Mouse (Mus musculus): ENCODE measurements at regions not wholly inside any gene's neighbourhood (a gene's known extent, or its start where the extent isn't known, plus 50 kb on each side); places are given as distances from the start of the nearest gene placed in this dataset.

- H3K27ac ChIP-seq (ENCODE audit: low read depth, low read length) = no peak overlapping the region
- H3K4me1 ChIP-seq (ENCODE audit: control insufficient read depth, insufficient read depth, low read length) = no peaks in the 10 kb centered on the region
- H3K4me3 ChIP-seq (ENCODE audit: low read depth, low read length) = no peak overlapping the region
- no peaks in the 10 kb centered on the region for H3K36me3 ChIP-seq (ENCODE audit: control insufficient read depth, insufficient read depth, low read length)
- H3K4me2 ChIP-seq = no peak overlapping the region
- 63% methylated on average over 1 of the region's 1 CpGs for WGBS (ENCODE audit: insufficient replicate concordance)
- H3K9me3 ChIP-seq (replicated peaks; ENCODE audit: control insufficient read depth, low read length) = no peaks in the 10 kb centered on the region
- no peak overlapping the region for H3K9ac ChIP-seq (ENCODE audit: low read depth, low read length)
- no peak for ATAC-seq (replicated peaks; ENCODE audit: insufficient number of reproducible peaks, low FRiP score, low TSS enrichment)
- no peaks in the 10 kb centered on the region for H3K27me3 ChIP-seq (ENCODE audit: control insufficient read depth, insufficient read depth, low read length)
These were observed 122.0 kb downstream of the Olfr1505 start for GRCm38 (mm10) chr19:14035371-14035770.

- no peak overlapping the region for H3K27ac ChIP-seq (ENCODE audit: low read depth, low read length)
- no peaks in the 10 kb centered on the region for H3K4me1 ChIP-seq (ENCODE audit: control insufficient read depth, insufficient read depth, low read length)
- no peaks in the 10 kb centered on the region for H3K36me3 ChIP-seq (ENCODE audit: control insufficient read depth, insufficient read depth, low read length)
- no peak overlapping the region for H3K4me2 ChIP-seq
- no peak overlapping the region for H3K9ac ChIP-seq (ENCODE audit: low read depth, low read length)
- ATAC-seq (replicated peaks; ENCODE audit: insufficient number of reproducible peaks, low FRiP score, low TSS enrichment) = no peak
- no peak overlapping the region for H3K4me3 ChIP-seq (ENCODE audit: low read depth, low read length)
- WGBS (ENCODE audit: insufficient replicate concordance) = 72% methylated on average over 1 of the region's 1 CpGs
- no peaks in the 10 kb centered on the region for H3K9me3 ChIP-seq (replicated peaks; ENCODE audit: control insufficient read depth, low read length)
- no peaks in the 10 kb centered on the region for H3K27me3 ChIP-seq (ENCODE audit: control insufficient read depth, insufficient read depth, low read length)
These were observed 122.5 kb downstream of the Olfr1505 start for GRCm38 (mm10) chr19:14035785-14036184.

GRCm38 (mm10) chr19:14036750-14037149, 123.4 kb downstream of the Olfr1505 start:
- Histone ChIP-seq H3K9ac (ENCODE audit: low read depth, low read length) (no peak overlapping the region), H3K36me3 (ENCODE audit: control insufficient read depth, insufficient read depth, low read length) (no peaks in the 10 kb centered on the region), H3K4me2 (no peak overlapping the region), H3K4me1 (ENCODE audit: control insufficient read depth, insufficient read depth, low read length) (no peaks in the 10 kb centered on the region), H3K9me3 (replicated peaks; ENCODE audit: control insufficient read depth, low read length) (no peaks in the 10 kb centered on the region), H3K27ac (ENCODE audit: low read depth, low read length) (no peak overlapping the region), H3K4me3 (ENCODE audit: low read depth, low read length) (no peak overlapping the region), H3K27me3 (ENCODE audit: control insufficient read depth, insufficient read depth, low read length) (no peaks in the 10 kb centered on the region)
- 73% methylated on average over 1 of the region's 1 CpGs for WGBS (ENCODE audit: insufficient replicate concordance)
- no peak for ATAC-seq (replicated peaks; ENCODE audit: insufficient number of reproducible peaks, low FRiP score, low TSS enrichment)

DNA sequence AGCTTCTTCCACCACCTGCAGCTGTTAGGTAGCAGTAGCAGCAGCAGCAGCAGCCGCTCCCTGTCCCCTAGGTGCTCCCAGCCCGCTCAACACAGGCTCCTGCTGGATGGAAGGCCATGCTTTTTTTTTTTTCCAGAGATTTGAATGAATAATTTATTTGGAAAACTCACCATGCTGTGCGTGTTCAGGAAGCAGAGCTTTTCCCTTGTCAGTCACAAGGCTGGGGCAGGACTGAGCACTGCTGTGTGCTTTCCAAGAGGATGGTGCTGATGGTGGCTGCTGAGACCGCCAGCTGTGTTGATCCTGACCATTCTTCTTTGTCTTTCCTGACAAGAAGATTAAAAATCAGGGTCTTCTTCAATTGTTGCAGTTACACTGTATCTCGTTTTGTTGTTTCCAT, 129.4 kb downstream of the Olfr1505 start:
- ATAC-seq (replicated peaks; ENCODE audit: insufficient number of reproducible peaks, low FRiP score, low TSS enrichment) = no peak
- no peak overlapping the region for H3K27ac ChIP-seq (ENCODE audit: low read depth, low read length)
- no peak overlapping the region for H3K9ac ChIP-seq (ENCODE audit: low read depth, low read length)
- no peaks in the 10 kb centered on the region for H3K36me3 ChIP-seq (ENCODE audit: control insufficient read depth, insufficient read depth, low read length)
- no peak overlapping the region for H3K4me3 ChIP-seq (ENCODE audit: low read depth, low read length)
- 57% methylated on average over 5 of the region's 5 CpGs for WGBS (ENCODE audit: insufficient replicate concordance)
- no peaks in the 10 kb centered on the region for H3K27me3 ChIP-seq (ENCODE audit: control insufficient read depth, insufficient read depth, low read length)
- H3K9me3 ChIP-seq (replicated peaks; ENCODE audit: control insufficient read depth, low read length) = no peaks in the 10 kb centered on the region
- no peaks in the 10 kb centered on the region for H3K4me1 ChIP-seq (ENCODE audit: control insufficient read depth, insufficient read depth, low read length)
- no peak overlapping the region for H3K4me2 ChIP-seq

DNA sequence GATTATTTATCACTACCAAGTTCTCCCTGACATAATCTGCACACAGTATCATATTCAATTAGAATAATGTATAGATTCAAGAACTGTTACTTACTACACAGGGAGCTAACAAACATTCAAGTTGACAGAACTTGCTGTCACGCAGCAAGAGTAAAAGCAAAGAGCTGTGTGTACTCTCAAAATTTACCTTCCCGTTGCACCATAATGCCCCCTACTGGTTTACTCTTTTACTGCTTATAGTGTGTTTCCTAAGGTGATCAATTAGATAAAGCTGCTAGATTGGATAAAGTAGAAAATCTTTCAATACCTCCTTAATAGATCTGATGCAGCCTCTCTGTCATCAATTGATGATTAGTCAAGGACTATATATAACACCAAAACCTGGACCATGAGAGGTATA, 132.1 kb downstream of the Olfr1505 start:
- no peaks in the 10 kb centered on the region for H3K27me3 ChIP-seq (ENCODE audit: control insufficient read depth, insufficient read depth, low read length)
- no peak overlapping the region for H3K4me2 ChIP-seq
- H3K4me1 ChIP-seq (ENCODE audit: control insufficient read depth, insufficient read depth, low read length) = no peaks in the 10 kb centered on the region
- no peaks in the 10 kb centered on the region for H3K36me3 ChIP-seq (ENCODE audit: control insufficient read depth, insufficient read depth, low read length)
- ATAC-seq (replicated peaks; ENCODE audit: insufficient number of reproducible peaks, low FRiP score, low TSS enrichment) = no peak
- no peaks in the 10 kb centered on the region for H3K9me3 ChIP-seq (replicated peaks; ENCODE audit: control insufficient read depth, low read length)
- H3K4me3 ChIP-seq (ENCODE audit: low read depth, low read length) = no peak overlapping the region
- no peak overlapping the region for H3K9ac ChIP-seq (ENCODE audit: low read depth, low read length)
- WGBS (ENCODE audit: insufficient replicate concordance) = 47% methylated on average over 2 of the region's 2 CpGs
- no peak overlapping the region for H3K27ac ChIP-seq (ENCODE audit: low read depth, low read length)

DNA sequence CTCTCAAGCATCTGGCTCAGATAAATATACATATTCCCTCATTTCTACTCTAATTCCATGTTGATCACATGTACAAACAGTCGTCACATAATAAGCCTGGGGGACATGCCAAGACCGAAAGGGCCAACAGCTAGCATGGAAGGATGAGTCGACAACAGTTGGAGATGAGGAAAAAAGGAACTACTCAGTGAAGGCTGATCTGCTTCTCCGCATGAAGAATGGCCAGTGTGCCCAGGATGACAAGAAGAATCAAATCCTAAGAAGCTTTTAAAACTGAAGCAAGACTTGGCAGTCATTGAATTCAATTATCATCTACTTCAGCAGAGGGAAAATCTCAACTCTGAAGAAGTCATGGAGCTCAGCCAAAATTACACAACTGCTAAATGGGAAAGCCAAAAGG, 138.7 kb downstream of the Olfr1505 start:
- H3K4me2 ChIP-seq = no peak overlapping the region
- H3K36me3 ChIP-seq (ENCODE audit: control insufficient read depth, insufficient read depth, low read length) = no peaks in the 10 kb centered on the region
- H3K9me3 ChIP-seq (replicated peaks; ENCODE audit: control insufficient read depth, low read length) = no peaks in the 10 kb centered on the region
- ATAC-seq (replicated peaks; ENCODE audit: insufficient number of reproducible peaks, low FRiP score, low TSS enrichment) = no peak
- no peak overlapping the region for H3K27ac ChIP-seq (ENCODE audit: low read depth, low read length)
- no peaks in the 10 kb centered on the region for H3K4me1 ChIP-seq (ENCODE audit: control insufficient read depth, insufficient read depth, low read length)
- H3K27me3 ChIP-seq (ENCODE audit: control insufficient read depth, insufficient read depth, low read length) = no peaks in the 10 kb centered on the region
- no peak overlapping the region for H3K9ac ChIP-seq (ENCODE audit: low read depth, low read length)
- H3K4me3 ChIP-seq (ENCODE audit: low read depth, low read length) = no peak overlapping the region
- WGBS (ENCODE audit: insufficient replicate concordance) = 84% methylated on average over 4 of the region's 4 CpGs

- Histone ChIP-seq H3K4me2 (no peak overlapping the region), H3K4me3 (ENCODE audit: low read depth, low read length) (no peak overlapping the region), H3K9ac (ENCODE audit: low read depth, low read length) (no peak overlapping the region), H3K27me3 (ENCODE audit: control insufficient read depth, insufficient read depth, low read length) (no peaks in the 10 kb centered on the region), H3K36me3 (ENCODE audit: control insufficient read depth, insufficient read depth, low read length) (no peaks in the 10 kb centered on the region), H3K4me1 (ENCODE audit: control insufficient read depth, insufficient read depth, low read length) (no peaks in the 10 kb centered on the region), H3K9me3 (replicated peaks; ENCODE audit: control insufficient read depth, low read length) (no peaks in the 10 kb centered on the region), H3K27ac (ENCODE audit: low read depth, low read length) (no peak overlapping the region)
- WGBS (ENCODE audit: insufficient replicate concordance) = 3% methylated on average over 2 of the region's 2 CpGs
- no peak for ATAC-seq (replicated peaks; ENCODE audit: insufficient number of reproducible peaks, low FRiP score, low TSS enrichment)
These were observed 167.2 kb downstream of the Olfr1505 start for GRCm38 (mm10) chr19:14080538-14080937.

- Histone ChIP-seq H3K4me2 (no peak overlapping the region), H3K27me3 (ENCODE audit: control insufficient read depth, insufficient read depth, low read length) (no peaks in the 10 kb centered on the region), H3K9ac (ENCODE audit: low read depth, low read length) (no peak overlapping the region), H3K36me3 (ENCODE audit: control insufficient read depth, insufficient read depth, low read length) (no peaks in the 10 kb centered on the region), H3K4me1 (ENCODE audit: control insufficient read depth, insufficient read depth, low read length) (no peaks in the 10 kb centered on the region), H3K27ac (ENCODE audit: low read depth, low read length) (no peak overlapping the region), H3K4me3 (ENCODE audit: low read depth, low read length) (no peak overlapping the region), H3K9me3 (replicated peaks; ENCODE audit: control insufficient read depth, low read length) (no peaks in the 10 kb centered on the region)
- no peak for ATAC-seq (replicated peaks; ENCODE audit: insufficient number of reproducible peaks, low FRiP score, low TSS enrichment)
- WGBS (ENCODE audit: insufficient replicate concordance) = 75% methylated on average over 3 of the region's 3 CpGs
These were observed 171.4 kb downstream of the Olfr1505 start for GRCm38 (mm10) chr19:14084726-14085125.

- no peak overlapping the region for H3K9ac ChIP-seq (ENCODE audit: low read depth, low read length)
- H3K36me3 ChIP-seq (ENCODE audit: control insufficient read depth, insufficient read depth, low read length) = no peaks in the 10 kb centered on the region
- H3K27me3 ChIP-seq (ENCODE audit: control insufficient read depth, insufficient read depth, low read length) = no peaks in the 10 kb centered on the region
- H3K4me3 ChIP-seq (ENCODE audit: low read depth, low read length) = no peak overlapping the region
- WGBS (ENCODE audit: insufficient replicate concordance) = 88% methylated on average over 3 of the region's 3 CpGs
- H3K27ac ChIP-seq (ENCODE audit: low read depth, low read length) = no peak overlapping the region
- ATAC-seq (replicated peaks; ENCODE audit: insufficient number of reproducible peaks, low FRiP score, low TSS enrichment) = no peak
- H3K9me3 ChIP-seq (replicated peaks; ENCODE audit: control insufficient read depth, low read length) = no peaks in the 10 kb centered on the region
- no peaks in the 10 kb centered on the region for H3K4me1 ChIP-seq (ENCODE audit: control insufficient read depth, insufficient read depth, low read length)
- H3K4me2 ChIP-seq = no peak overlapping the region
These were observed 176.8 kb downstream of the Olfr1505 start for GRCm38 (mm10) chr19:14090106-14090505.
